Mouse (Mus musculus) lung, adult 2 months (tissue): ENCODE data around the gene Gpsm1. TPM values are rescaled to one million over a fixed set of nuclear protein-coding genes. Genes with fewer than 3 reads are reported as not detected.

ENCODE experiments used
- DNase-seq: peaks from one replicate; pipeline ENCODE4 v3.0.0; 2022
- H3K4me1 ChIP-seq: fragments of 200-500 bp; 2 replicates; pipeline ENCODE4 v1.6.1; 2011; ENCODE audit warnings: low read length; ENCODE audit not compliant: control insufficient read depth, insufficient read depth
- H3K4me3 ChIP-seq: fragments of 200-500 bp; replicated peaks from 2 replicates; pipeline ENCODE3; 2011; ENCODE audit warnings: low read depth, mild to moderate bottlenecking, control low read depth, low read length; ENCODE audit errors: extremely low read depth
- CTCF ChIP-seq: fragments of 200-500 bp; IDR thresholded peaks from 2 replicates; pipeline ENCODE4 v1.5.1; 2011; ENCODE audit warnings: mild to moderate bottlenecking, low read length, control low read depth; ENCODE audit not compliant: insufficient read depth
- POLR2A ChIP-seq: fragments of 200-500 bp; IDR thresholded peaks from 2 replicates; pipeline ENCODE4 v1.6.1; 2011; ENCODE audit warnings: low read depth, mild to moderate bottlenecking, control low read depth, low read length, borderline replicate concordance; ENCODE audit errors: extremely low read depth
- WGBS: fragments of 180-500 bp; shearing (Covaris S2); methylation state at CpG from one replicate; pipeline ENCODE4 v1.1.7; 2018; 5-methylcytosine and 5-hydroxymethylcytosine counted together
- polyA plus RNA-seq: library from polyadenylated mRNA; depleted of rRNA; stranded (reverse); fragments of >200 nt; gene quantifications from 2 replicates; pipeline ENCODE4 v1.2.3, GENCODE M21; 2012

Gene Gpsm1
- polyA plus RNA-seq, 1 experiment: 56.2 TPM

GRCm38 (mm10) chr2:26306702-26307101 lies 8.6 kb upstream of the Gpsm1 start:
- WGBS: 85% methylated on average over 3 of the region's 3 CpGs
- no peak for TF ChIP-seq CTCF
- TF ChIP-seq POLR2A: no peak

DNA sequence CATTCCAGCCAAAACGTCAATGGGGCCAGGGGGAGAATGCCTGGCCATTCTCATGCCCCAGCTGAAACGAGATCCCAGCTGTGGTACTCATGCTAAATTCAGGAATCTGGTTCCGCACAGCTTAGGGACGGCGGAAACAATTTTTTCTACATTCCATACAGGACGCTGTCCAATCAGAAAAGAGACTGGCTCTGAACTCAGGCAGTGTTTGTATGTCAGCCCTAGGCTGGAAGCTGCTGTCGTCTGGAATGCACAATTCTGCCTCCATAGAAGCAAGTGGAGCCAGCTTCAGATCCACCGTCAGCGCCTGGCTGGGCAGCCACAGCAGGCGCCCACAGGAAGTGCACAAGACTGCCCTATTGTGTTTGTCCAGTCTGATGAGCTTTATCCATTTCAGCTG lies 5.6 kb upstream of the Gpsm1 start:
- DNase-seq: no peak
- no peak overlapping the region for H3K4me3 ChIP-seq
- WGBS: 20% methylated on average over 10 of the region's 10 CpGs

More at GRCm38 (mm10) chr2:26306702-26307101, 8.6 kb upstream of the Gpsm1 start:
- no peak overlapping the region for H3K4me3 ChIP-seq
- H3K4me1 ChIP-seq: no peaks in the 10 kb centered on the region; the same call in 1 of the 2 replicates
- DNase-seq: no peak

GRCm38 (mm10) chr2:26311936-26312335 lies 3.4 kb upstream of the Gpsm1 start:
- H3K4me3 ChIP-seq: no peak overlapping the region
- TF ChIP-seq CTCF (no peak), POLR2A (no peak)
- WGBS: 55% methylated on average over 5 of the region's 5 CpGs
- peaks cover 9% of the 10 kb centered on the region for H3K4me1 ChIP-seq
- DNase-seq: no peak

More for the DNA sequence above, 5.6 kb upstream of the Gpsm1 start:
- TF ChIP-seq POLR2A: no peak
- no peak for TF ChIP-seq CTCF
- no peaks in the 10 kb centered on the region; the same call in 1 of the 2 replicates for H3K4me1 ChIP-seq

DNA sequence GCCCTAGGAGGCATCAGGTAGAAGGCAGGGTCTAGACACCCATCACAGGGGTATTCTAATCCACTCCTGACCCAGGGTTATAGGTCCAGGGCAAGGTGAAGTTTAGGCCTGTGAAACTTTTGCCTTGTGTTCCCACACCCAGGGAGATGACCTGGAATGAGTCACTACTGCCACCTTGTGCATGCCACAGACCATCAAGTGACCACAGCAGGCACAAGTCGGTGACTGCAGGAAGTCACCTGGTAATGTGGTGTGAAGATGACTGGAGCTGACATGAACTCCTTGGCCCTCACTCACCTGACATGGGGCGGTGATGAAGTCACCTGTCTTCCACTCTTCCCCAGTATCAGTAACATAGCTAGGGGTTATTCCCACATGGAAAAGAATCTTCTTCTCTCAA lies 2.5 kb upstream of the Gpsm1 start:
- no peak for TF ChIP-seq POLR2A
- peak; percentile 53 for TF ChIP-seq CTCF
- WGBS: 44% methylated on average over 2 of the region's 2 CpGs
- no peak overlapping the region for H3K4me3 ChIP-seq
- no peak for DNase-seq
- peaks cover 9% of the 10 kb centered on the region for H3K4me1 ChIP-seq

GRCm38 (mm10) chr2:26313394-26313793 lies 1.9 kb upstream of the Gpsm1 start:
- 93% methylated on average over 1 of the region's 1 CpGs for WGBS
- TF ChIP-seq CTCF (no peak), POLR2A (no peak)
- DNase-seq: no peak
- H3K4me3 ChIP-seq: no peak overlapping the region
- peaks cover 9% of the 10 kb centered on the region for H3K4me1 ChIP-seq

DNA sequence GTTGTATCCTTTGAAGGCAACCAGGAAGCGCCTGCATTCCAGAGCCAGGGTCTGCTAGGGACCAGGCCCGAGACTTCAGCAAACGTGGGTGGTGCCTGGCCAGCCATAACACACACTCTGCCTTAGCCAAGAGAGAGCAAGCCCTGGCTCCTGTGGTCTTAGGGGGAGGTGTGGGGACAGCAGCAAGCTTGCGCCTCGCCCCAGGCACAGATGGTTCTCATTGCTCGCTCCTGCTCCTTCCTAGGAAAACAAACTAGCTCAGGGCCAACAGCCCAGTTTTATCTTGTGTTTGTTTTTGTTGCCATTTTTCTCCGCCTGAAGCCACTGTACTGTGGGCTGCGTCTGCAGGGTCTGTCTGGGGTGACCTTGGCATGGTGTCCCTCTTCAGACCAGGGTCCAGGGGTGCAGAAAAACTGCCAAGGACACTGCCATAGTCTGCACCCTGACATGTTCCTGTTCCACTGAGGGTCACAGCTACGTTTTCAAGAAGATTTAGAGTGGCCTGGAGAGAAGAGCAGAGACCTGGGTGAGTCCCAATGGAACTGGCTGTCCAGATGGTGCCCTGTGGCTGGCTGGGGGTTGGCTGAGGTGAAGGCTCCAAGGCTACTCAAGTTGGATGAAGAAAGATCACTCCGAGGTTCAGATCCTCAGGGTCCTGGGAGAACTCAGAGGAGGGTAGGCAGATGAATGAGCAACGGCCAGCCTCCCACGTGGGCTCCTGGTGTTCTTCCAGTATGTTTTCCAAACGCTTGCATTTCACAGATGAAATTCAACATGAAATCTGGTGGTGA lies 839 bp upstream of the Gpsm1 start:
- H3K4me3 ChIP-seq: no peak overlapping the region
- peaks cover 9% of the 10 kb centered on the region for H3K4me1 ChIP-seq
- TF ChIP-seq CTCF (no peak), POLR2A (no peak)
- DNase-seq: peak; percentile 27
- 50% methylated on average over 13 of the region's 13 CpGs for WGBS

GRCm38 (mm10) chr2:26315925-26316311 lies 603 bp downstream of the Gpsm1 start:
- peak; percentile 63 for DNase-seq
- TF ChIP-seq POLR2A (no peak), CTCF (no peak)
- peaks cover 9% of the 10 kb centered on the region for H3K4me1 ChIP-seq
- 1% methylated on average over 11 of the region's 11 CpGs for WGBS
- H3K4me3 ChIP-seq: peak overlapping the region; percentile 76

DNA sequence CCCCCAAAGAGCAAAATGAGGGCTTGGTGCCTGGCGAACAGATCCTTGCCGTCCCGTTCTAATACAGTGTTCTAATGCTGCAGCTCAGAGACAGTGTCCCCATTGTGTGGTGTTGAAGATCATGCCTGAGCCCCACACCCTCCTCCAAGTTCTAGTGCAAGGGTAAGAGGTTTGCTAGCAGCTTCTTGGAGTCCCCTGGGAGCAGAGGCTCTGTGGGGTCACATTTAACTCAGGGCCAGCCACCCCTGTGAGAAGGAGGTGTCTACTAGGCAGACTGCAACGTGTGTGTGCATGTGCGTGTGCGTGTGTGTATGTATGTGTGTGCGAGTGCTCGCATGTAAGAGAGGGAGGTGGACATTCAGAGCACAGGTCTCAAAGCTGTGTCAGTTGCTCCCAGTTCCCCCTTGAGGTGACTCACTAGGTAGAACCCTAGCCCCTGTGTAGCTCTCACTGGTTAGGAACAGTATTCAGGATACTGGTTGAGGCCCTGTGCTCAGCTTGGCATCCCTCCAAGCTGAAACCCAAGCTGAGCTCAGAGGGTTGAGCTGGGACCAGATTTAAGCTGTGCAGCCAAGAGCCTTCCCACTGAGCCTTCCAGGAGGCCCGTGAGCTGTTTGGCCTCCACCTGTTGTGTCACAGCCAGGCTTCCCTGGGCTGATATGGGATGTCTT lies 1.4 kb downstream of the Gpsm1 start:
- Histone ChIP-seq H3K4me1 (peaks cover 9% of the 10 kb centered on the region), H3K4me3 (peak overlapping the region; percentile 15)
- 54% methylated on average over 9 of the region's 9 CpGs for WGBS
- DNase-seq: no peak
- TF ChIP-seq POLR2A (no peak), CTCF (no peak)

DNA sequence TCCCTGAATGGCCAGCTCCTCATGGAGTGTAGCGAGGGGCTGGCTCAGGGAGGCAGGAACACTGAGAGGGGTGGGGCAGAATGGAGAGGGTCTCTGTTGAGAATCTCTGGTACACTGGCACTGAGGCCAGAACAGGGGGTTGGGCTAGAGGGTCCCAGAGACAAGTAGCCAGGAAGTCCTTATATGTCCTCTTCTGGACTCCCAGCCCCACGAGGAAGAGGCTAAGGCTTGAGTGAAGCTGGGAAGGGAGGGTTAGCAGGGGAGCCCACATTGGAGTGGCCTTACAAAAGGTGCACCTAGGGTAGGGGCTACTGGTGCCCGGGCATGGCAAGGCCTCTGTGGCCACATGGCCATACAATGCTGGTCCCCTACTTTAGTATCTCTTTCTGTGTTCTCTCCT lies 2.1 kb downstream of the Gpsm1 start:
- Histone ChIP-seq H3K4me3 (no peak overlapping the region), H3K4me1 (peaks cover 9% of the 10 kb centered on the region)
- no peak for DNase-seq
- TF ChIP-seq POLR2A (no peak), CTCF (no peak)
- WGBS: 50% methylated on average over 3 of the region's 3 CpGs
